In the genomic region with DNA sequence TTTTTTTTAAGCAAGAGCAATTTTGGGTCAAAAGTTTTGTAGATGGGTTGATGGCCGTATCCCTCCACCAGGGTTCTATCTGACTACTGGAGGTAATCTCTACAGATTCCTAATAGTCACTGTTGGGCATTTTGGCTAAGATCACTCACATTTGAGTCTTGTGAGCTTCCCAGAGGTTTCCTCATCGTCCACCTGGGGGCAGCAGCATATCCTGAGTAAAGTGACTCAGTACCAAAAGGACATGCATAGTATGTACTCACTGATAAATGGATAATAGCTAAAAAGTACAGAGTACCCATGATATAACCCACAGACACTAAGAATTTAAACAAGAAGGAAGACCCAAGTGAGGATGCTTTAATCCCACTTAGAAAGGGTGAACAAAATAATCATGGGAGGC, we compare ENCODE assay signal across 18 mouse cellular contexts.
DNase-seq lines count a peak whose midpoint lies in the region; ATAC-seq and TF ChIP-seq lines count a peak whose summit lies in the region.
"Had no signal": no experiment of that assay in that cellular context is flagged by ENCODE, and none has a peak within 500 bp of the region (broad histone marks: within the 10 kb centered on the region; RNA-seq: fewer than 3 reads in every experiment).

No protein-coding gene starts in this region.

- 48% methylated on average over 2 of the region's 2 CpGs for WGBS in embryonic facial prominence, embryonic 11.5 days
- WGBS in embryonic facial prominence, embryonic 10.5 days, result 44% methylated on average over 2 of the region's 2 CpGs
- 48% methylated on average over 2 of the region's 2 CpGs for WGBS in hindbrain, embryonic 14.5 days

- no peaks in the 10 kb centered on the region for H3K9me3 ChIP-seq in embryonic facial prominence, embryonic 11.5 days (replicated peaks; ENCODE audit: control insufficient read depth, low read length)
- H3K9me3 ChIP-seq in embryonic facial prominence, embryonic 10.5 days, result no peaks in the 10 kb centered on the region
- no peaks in the 10 kb centered on the region for H3K9me3 ChIP-seq in hindbrain, embryonic 14.5 days (ENCODE audit: control insufficient read depth, low read length)
- H3K9me3 ChIP-seq: embryonic facial prominence, embryonic 12.5 days; forebrain, embryonic 10.5 days; intestine, embryonic 15.5 days; neural tube, embryonic 15.5 days had no signal

- intact Hi-C loops in left cerebral cortex, adult 2 months (cut with DNase I), result loop anchor here (2.0 kb wide), 1 partner anchor 1074 kb away; no protein-coding TSS in a partner anchor
- intact Hi-C loops in left cerebral cortex, postnatal 25 days (cut with DNase I), result no loop called here

- H3K27me3 ChIP-seq in embryonic facial prominence, embryonic 11.5 days (ENCODE audit: control insufficient read depth, insufficient read depth, low read length), result no peaks in the 10 kb centered on the region
- no peaks in the 10 kb centered on the region for H3K27me3 ChIP-seq in embryonic facial prominence, embryonic 10.5 days (replicated peaks; ENCODE audit: low read depth, poor library complexity, severe bottlenecking)
- no peaks in the 10 kb centered on the region for H3K27me3 ChIP-seq in hindbrain, embryonic 14.5 days (ENCODE audit: control insufficient read depth, insufficient read depth, low read length)
- H3K27me3 ChIP-seq: embryonic facial prominence, embryonic 12.5 days; intestine, embryonic 15.5 days; neural tube, embryonic 15.5 days had no signal

- no peaks in the 10 kb centered on the region for H3K4me1 ChIP-seq in embryonic facial prominence, embryonic 11.5 days (ENCODE audit: control insufficient read depth, insufficient read depth, low read length)
- no peaks in the 10 kb centered on the region for H3K4me1 ChIP-seq in embryonic facial prominence, embryonic 10.5 days
- no peaks in the 10 kb centered on the region for H3K4me1 ChIP-seq in hindbrain, embryonic 14.5 days (replicated peaks; ENCODE audit: control insufficient read depth, insufficient read depth, low read length)
- H3K4me1 ChIP-seq: embryonic facial prominence, embryonic 12.5 days; forebrain, embryonic 10.5 days; intestine, embryonic 15.5 days; neural tube, embryonic 15.5 days had no signal

- no peak overlapping the region for H3K4me2 ChIP-seq in embryonic facial prominence, embryonic 11.5 days (ENCODE audit: low read depth, low read length)
- H3K4me2 ChIP-seq in hindbrain, embryonic 14.5 days (replicated peaks), result no peak overlapping the region
- H3K4me2 ChIP-seq: embryonic facial prominence, embryonic 12.5 days; intestine, embryonic 15.5 days; neural tube, embryonic 15.5 days had no signal

- H3K27ac ChIP-seq in embryonic facial prominence, embryonic 11.5 days (replicated peaks; ENCODE audit: low read depth, low read length), result no peak overlapping the region
- no peak overlapping the region for H3K27ac ChIP-seq in embryonic facial prominence, embryonic 10.5 days (replicated peaks)
- H3K27ac ChIP-seq in left cerebral cortex, adult 2 months, result no peak overlapping the region
- no peak overlapping the region for H3K27ac ChIP-seq in hindbrain, embryonic 14.5 days
- H3K27ac ChIP-seq: embryonic facial prominence, embryonic 12.5 days; forebrain, embryonic 10.5 days; intestine, embryonic 15.5 days; neural tube, embryonic 15.5 days had no signal

- no peaks in the 10 kb centered on the region for H3K36me3 ChIP-seq in embryonic facial prominence, embryonic 11.5 days (replicated peaks; ENCODE audit: control insufficient read depth, insufficient read depth, low read depth, low read length)
- no peaks in the 10 kb centered on the region for H3K36me3 ChIP-seq in embryonic facial prominence, embryonic 10.5 days (replicated peaks)
- no peaks in the 10 kb centered on the region for H3K36me3 ChIP-seq in hindbrain, embryonic 14.5 days (replicated peaks; ENCODE audit: control insufficient read depth, insufficient read depth)
- H3K36me3 ChIP-seq: embryonic facial prominence, embryonic 12.5 days; forebrain, embryonic 10.5 days; intestine, embryonic 15.5 days; neural tube, embryonic 15.5 days had no signal

- peak; percentile 11 for DNase-seq in embryonic facial prominence, embryonic 11.5 days (ENCODE audit: low spot score)
- no peak for DNase-seq in embryonic facial prominence, embryonic 10.5 days (ENCODE audit: low spot score)
- no peak for DNase-seq in left cerebral cortex, adult 2 months (ENCODE audit: extremely low spot score in 1 of 2, low spot score in 2 of 2)
- DNase-seq in left cerebral cortex, postnatal 25 days (ENCODE audit: low spot score in 2 of 2), result no peak
- DNase-seq in 3T3-L1 (ENCODE audit: low read depth, low spot score) (peak; percentile 38), R1 (ENCODE audit: low read depth, low spot score) (peak; percentile 31)
- DNase-seq in neural tube, embryonic 10.5 days (ENCODE audit: extremely low spot score, low spot score), result no peak
- DNase-seq in hindbrain, embryonic 14.5 days (ENCODE audit: low spot score), result no peak
- DNase-seq: cerebellum, adult 18-20 months; gastrocnemius, postnatal 10 days; heart, postnatal 36 days; lung, postnatal 36 days; right cerebral cortex, adult 18-20 months; thymus, adult 18-20 months had no signal

- peak; percentile 33 for TF ChIP-seq CTCF in left cerebral cortex, adult 2 months (IDR thresholded peaks at IDR 0.05)

- no peak overlapping the region for H3K4me3 ChIP-seq in embryonic facial prominence, embryonic 11.5 days (ENCODE audit: low read depth, low read length)
- no peak overlapping the region for H3K4me3 ChIP-seq in embryonic facial prominence, embryonic 10.5 days
- no peak overlapping the region for H3K4me3 ChIP-seq in left cerebral cortex, adult 2 months
- H3K4me3 ChIP-seq in hindbrain, embryonic 14.5 days (replicated peaks; ENCODE audit: low read length), result no peak overlapping the region
- H3K4me3 ChIP-seq: embryonic facial prominence, embryonic 12.5 days; forebrain, embryonic 10.5 days; intestine, embryonic 15.5 days; neural tube, embryonic 15.5 days had no signal

- H3K9ac ChIP-seq in embryonic facial prominence, embryonic 11.5 days (replicated peaks; ENCODE audit: low read length), result no peak overlapping the region
- H3K9ac ChIP-seq in hindbrain, embryonic 14.5 days, result no peak overlapping the region
- H3K9ac ChIP-seq: embryonic facial prominence, embryonic 12.5 days; intestine, embryonic 15.5 days; neural tube, embryonic 15.5 days had no signal

- ATAC-seq in embryonic facial prominence, embryonic 11.5 days (replicated peaks; ENCODE audit: insufficient number of reproducible peaks, low FRiP score, low TSS enrichment, low read depth), result no peak
- no peak for ATAC-seq in hindbrain, embryonic 14.5 days (ENCODE audit: low FRiP score)
- ATAC-seq: intestine, embryonic 15.5 days had no signal

Comparison
In these comparisons a context has a peak if more than half of its experiments do, and no peak if none do; other contexts are left out.
1. DNase-seq: peak in embryonic facial prominence, embryonic 11.5 days (single experiment), 3T3-L1 (single experiment) and R1 (single experiment); none in embryonic facial prominence, embryonic 10.5 days (single experiment), left cerebral cortex, adult 2 months (0 of 2), left cerebral cortex, postnatal 25 days (0 of 2), neural tube, embryonic 10.5 days (single experiment) and hindbrain, embryonic 14.5 days (single experiment).